Mouse (Mus musculus) small intestine, adult 2 months (tissue): ENCODE measurements around the gene Krt12.

Experiments
- CTCF ChIP-seq: fragments of 200-500 bp; IDR thresholded peaks from 2 replicates; pipeline ENCODE4 v1.5.1; 2012; ENCODE audit warnings: low read depth, mild to moderate bottlenecking, control low read depth, inconsistent platforms, low read length, moderate library complexity, mixed read lengths; ENCODE audit not compliant: insufficient replicate concordance, insufficient read length; ENCODE audit errors: extremely low read depth
- POLR2A ChIP-seq: fragments of 200-500 bp; IDR thresholded peaks from 2 replicates; pipeline ENCODE4 v1.6.1; 2012; ENCODE audit warnings: low read depth, mild to moderate bottlenecking, control low read depth, inconsistent platforms, low read length, moderate library complexity

DNA sequence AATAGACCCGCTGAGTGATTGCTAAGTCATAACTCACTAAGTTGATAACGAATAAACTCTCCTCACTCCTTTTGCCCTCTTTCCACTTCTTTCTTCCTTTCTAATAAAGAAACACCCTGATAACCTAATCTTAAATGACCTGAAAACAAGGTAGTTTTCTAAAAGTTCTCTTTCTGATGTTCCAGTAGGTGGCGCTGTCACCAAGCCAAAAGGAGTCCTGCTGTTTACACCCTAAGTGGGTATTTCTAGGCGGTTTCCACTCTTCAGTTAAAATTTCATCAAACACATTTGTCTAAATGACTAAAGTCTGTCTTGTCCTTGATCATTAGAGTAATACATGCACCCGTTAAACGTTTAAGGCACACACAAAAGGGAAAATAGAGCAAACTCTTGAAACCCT lies 8.8 kb downstream of the Krt12 start:
- TF ChIP-seq POLR2A (no peak), CTCF (no peak)
